Mouse (Mus musculus) neural tube, embryonic 10.5 days (tissue): ENCODE measurements at regions not wholly inside any gene's neighbourhood (a gene's known extent, or its start where the extent isn't known, plus 50 kb on each side); places are given as distances from the start of the nearest gene placed in this dataset.
A peak's percentile ranks its signal among the peaks of the same experiment; 100 is the strongest.
"Not testable (repeated sequence)": the region's sequence is repeated elsewhere in the genome, so short reads cannot be mapped to it uniquely, and the experiment has no call there.

ENCODE experiments used
- DNase-seq: peaks from one replicate; pipeline ENCODE4 v3.0.0-alpha.2; 2017; ENCODE audit warnings: low spot score; ENCODE audit errors: extremely low spot score

DNA sequence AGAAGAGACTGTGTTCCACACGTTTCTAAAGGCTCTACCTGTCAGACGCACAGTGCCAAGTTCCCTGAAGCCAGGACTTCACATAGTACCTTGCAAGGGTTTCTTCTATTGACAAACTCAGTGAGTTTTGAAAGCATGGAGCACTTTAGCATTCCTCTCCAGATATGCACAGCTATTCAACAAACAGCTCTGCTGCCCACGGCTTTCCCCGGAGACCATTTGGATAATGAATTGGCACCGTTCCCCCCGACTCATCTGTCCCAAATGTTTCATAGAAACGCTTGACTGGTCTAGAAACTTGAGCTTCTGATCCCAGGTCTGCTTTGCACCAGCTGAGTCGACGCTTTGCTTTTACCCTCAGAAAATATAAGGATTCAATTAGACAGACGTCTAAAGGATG is 162.2 kb upstream of the St6galnac5 start:
- DNase-seq = no peak

DNA sequence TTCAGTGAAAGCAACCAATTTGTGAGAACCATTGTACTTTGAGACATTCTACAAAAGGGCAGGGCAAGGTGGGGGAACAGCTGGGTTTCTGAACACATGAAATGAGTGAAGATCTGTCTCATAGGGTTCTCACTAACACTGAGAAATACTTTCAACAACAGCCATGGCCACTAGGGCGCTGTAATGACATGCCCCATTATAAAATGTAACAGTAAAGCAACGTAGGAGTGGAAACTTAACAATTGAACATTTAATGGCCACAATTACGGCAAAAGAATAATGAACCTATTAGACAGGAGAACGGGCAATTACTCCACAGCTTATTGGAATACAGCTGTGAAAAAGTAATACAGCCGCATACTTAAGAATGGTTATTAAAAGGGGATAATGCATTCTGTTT is 158.9 kb upstream of the St6galnac5 start:
- no peak for DNase-seq

DNA sequence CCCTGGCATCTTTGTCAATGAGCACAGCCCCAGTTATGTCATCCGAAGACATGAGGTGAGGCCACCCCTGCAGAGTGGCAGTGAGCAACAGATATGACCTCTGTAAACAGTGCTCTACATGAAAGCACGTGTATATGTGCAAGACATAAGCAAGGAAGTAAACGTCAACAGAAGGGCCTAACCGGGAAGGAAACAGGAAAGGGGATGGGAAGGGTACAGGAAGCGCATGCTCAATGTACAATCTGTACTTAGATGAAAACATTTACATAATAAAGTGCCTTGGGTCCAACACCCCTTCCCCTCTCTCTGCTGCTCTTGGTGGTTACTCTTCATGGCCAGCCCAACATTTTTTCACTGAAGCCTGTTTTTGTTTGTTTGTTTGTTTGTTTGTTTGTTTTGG is 143.3 kb upstream of the St6galnac5 start:
- no peak for DNase-seq

DNA sequence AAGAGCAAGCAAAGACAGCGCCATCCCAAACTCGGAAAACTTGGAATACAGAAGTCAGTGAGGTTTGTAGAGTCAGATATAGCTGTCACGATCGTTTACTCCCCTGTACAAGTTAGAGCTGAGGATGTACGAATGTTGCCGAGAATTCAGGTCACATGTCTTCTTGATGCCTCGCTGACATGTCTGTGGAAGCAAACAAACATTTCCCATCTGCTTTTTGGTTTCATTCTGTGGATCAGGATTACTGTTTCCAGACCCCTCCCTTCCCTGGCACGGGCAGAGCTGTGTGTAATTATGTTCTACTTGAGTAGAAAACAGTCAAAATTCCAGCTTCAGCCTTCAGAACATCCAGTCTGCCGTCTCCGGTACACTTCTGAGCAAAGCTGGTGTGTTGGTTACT is 139.9 kb upstream of the St6galnac5 start:
- no peak for DNase-seq

DNA sequence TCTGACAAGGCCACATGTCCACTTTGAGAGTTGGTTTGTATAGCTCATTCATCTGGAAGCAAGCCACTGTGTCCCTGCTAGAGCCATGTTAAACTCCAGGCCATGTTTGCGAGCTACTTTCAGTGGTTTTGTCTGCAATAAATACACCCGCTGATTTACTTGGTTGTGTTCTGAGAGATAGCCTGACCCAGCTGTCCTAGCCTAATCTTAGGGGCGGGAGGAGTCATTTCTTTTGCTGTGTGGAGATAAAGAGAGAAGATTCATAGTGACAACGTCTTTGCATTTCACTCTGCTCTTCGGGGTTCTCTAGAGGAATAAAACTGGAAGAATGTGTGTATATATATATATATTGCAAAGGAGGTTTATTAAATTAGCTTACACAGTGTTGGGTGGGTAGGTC is 137.1 kb upstream of the St6galnac5 start:
- no peak for DNase-seq

DNA sequence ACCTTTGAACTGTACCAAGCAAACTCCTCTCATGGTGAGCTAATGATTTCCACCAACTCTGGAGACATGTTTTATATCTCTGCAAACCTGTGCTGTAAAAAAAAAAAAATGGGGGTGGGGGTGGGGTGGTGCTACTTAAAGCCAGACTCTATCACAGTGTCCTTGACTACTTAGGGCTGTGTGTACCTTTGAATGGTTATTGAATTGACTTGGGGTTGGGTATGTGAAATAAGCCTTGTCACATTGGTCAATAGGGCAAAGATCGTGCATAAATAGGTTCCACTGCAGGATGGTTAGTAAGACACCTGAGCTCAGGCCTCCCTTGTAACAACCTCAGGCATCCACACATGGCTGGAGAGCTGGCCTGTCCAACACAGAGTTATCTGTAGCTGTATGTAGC is 136.6 kb upstream of the St6galnac5 start:
- no peak for DNase-seq

DNA sequence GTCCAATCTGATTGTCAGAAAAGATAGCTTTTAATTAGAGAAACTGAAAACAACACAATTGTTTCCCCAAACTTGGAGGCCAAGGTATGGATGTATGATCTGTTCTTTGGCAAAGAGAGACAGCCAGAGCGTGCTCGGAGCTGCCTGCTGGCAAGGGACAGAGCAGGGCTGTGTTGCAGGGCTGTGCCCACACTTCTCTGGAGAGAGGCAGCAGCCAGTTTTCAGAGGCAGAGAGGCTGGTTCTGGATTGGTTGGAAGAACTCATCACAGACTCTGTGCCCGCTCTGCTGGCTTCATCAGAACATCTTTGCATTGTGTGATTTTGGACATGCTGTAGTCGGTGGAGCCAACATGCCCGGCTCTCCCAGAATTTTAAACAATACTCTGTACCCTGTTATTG is 123.5 kb upstream of the St6galnac5 start:
- DNase-seq = no peak

DNA sequence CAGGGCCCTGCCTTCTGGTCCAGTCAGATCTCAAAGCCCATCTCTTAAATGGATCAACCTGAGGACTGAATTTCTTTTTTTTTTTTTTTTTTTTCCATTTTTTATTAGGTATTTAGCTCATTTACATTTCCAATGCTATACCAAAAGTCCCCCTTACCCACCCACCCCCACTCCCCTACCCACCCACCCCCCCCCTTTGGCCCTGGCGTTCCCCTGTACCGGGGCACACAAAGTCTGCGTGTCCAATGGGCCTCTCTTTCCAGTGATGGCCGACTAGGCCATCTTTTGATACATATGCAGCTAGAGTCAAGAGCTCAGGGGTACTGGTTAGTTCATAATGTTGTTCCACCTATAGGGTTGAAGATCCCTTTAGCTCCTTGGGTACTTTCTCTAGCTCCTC is 108.5 kb upstream of the St6galnac5 start:
- not testable (repeated sequence) for DNase-seq

DNA sequence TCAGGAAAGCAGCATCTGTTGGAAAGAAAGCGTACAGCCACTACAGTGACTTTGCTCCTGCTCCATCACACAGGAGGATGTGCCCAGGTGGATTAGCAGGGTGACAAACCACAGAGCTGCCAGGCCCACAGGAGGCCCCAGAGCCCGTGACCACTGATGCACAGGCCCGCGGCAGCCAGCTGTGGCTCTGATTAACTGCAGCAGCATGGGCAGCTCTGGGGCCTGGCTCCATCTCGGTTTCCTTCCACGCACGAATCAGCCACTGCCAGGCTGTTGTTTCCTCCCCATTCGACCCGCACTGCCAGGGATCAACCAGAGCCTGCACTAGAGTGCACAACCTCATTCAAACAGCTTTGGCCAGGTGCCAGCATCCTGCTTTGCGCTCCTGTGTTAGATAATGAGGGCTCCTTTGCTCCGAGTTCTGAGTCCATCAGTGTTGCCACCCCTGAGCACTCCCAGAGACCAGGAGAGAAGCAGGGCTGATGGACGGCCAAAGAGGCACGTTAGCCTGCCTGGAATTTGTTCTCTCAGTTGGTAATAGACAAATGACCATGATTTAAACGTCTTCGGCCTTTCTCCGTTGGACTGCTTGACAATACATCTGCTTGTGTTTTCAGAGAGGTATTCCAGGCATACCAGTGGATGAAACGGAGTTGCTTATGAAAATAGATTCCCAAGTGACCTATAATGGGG is 103.2 kb upstream of the St6galnac5 start:
- DNase-seq = peak; percentile 36

DNA sequence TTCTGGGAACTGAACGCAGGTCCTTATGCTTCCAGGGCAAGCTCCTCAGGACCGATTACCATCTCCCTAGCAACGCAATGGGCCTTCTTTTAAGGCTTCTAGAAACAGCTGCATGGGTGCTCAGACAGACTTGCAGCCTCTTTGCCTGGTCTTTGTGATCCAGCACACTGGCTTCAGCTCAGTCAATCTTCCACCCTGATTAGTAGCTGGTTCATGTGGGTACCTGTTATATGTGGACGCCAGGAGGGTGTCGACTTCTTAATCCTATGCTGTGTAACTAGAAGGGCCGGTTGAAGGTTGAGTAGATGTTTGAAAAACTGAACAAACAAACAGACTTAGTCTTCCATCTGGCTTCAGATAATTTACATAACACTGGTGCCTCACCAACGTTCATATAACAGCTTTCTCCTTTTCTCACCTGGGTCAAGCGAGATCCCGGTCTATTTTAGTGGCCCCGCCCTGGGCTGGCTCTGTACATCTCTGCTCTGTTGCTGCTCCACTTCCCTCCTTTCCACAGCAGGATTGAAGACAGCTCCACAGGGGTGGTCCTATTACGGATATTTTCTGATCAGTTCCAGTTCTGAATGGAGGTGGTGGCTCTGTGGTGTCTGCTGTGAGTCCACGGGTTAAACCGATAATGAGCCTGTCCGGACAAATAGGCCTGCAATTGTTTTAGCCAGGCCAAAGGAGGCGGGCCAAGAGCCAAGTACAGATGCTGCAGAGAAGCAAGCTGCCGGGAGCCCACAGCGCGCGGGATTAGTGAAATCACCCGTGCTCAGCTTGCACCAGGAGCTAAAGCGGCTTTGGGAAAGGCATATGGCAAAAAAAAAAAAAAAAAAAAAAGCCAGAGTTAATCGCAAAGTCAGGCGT is 102.4 kb upstream of the St6galnac5 start:
- peak; percentile 21 for DNase-seq

DNA sequence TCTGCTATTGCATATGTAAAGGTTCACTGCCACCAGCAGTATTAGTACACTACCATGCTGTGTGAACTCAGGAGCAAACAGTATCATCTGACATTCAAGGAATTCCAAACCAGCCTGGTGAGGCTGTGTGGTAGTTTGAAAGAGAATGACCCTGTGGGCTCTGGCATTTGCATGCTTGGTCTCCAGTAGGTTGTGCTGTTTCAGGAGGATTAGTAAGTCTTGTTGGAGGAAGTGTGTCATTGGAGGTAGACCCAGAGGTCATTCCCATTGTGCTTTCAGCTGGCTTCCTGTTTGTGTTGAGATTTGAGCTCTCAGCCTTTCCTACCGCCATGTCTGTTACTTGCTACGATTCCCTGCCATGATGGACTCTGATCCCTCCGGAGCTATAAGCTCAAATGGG is 98.3 kb upstream of the St6galnac5 start:
- DNase-seq = no peak

DNA sequence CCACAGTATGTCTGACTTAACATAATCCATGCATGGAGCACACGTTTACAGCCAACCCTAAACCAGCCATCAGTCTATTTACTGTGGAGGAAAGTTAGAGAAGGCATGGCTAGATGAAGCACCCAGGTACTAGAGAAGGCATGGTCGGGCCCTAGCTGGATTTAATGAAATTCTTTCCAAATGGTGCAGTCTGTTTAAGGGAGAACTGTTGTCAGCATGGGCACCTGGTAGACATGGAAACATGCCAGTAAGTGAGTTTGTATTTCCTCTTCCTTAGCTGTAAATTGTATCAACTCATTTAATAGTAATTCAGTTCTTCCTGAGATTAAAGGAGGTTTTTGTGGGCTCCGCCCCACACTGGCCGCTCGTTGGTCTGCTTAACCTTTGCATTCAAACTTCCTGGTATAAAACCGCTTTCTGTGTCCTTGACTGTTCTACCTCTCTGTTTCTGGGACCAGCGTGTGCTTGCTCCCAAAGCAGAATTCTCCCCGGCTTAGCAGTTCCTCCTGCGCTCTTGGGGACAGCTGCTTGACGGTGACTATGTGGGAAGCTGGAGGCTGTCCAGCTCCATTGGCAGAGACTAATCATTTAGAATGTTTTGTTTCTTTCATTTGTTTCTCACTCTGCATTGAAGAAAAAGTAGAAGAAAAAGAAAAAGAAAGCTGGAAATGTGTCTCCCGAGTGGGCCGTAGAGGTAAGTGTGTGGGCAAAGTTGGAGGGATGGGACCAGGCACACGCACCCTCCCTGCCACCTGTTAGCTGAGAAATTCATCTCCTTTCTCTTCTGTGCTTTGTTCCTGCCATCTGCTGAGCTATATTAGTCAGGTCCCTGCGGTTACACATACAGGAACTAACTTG is 96.0 kb upstream of the St6galnac5 start:
- no peak for DNase-seq

DNA sequence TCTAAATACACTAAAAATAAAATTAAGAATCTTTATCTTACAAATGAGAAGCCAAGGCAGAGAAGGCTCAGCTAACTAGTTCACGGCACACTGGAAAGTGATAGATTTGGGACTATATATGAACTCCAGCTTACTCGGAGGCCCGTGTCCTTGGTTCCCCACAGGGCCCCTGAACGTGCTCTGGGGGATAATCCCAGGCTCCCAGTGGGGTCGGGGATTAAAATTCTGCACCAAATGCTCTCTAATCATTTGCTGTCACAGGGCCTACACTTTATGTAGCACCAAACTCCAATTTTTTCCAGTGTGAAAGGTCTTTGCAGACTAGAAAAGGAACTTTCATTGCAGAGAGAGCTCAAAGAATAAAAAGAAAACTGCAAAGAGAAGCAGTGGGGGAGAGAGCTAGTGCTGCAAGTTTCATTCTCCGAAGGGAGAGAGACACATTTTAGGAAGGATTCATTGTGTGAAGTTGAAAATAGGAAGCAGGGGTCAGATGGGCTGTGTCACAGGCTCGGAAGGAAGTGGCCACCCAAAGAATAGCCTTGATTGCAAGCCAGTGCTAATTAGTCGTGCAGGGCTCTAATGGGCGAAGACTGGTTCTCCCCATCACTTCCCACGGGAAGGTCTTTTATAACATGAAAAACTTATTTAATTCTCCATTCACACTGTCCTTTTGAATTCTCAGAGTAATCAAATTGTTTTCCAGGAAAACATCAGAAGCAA is 90.3 kb upstream of the St6galnac5 start:
- no peak for DNase-seq

DNA sequence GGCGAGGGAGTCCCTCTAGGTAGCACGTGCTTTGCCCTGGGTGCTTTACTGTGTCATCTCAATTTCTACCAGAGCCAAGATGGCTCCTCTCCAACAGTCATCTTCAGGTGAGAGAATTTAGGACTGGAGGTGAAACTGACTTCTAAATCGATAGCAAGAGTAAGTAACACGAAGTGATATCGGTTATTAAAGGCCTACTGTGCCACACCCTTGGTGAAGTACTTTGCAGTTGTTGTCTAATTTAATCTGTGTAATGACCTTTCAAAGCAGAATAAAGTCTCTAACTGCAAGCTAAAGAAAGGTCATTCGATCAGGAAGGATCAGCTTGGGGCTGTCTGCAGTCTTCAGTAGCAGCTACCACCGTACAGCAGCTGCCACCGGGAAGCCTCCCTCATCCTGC is 89.5 kb upstream of the St6galnac5 start:
- DNase-seq = no peak

DNA sequence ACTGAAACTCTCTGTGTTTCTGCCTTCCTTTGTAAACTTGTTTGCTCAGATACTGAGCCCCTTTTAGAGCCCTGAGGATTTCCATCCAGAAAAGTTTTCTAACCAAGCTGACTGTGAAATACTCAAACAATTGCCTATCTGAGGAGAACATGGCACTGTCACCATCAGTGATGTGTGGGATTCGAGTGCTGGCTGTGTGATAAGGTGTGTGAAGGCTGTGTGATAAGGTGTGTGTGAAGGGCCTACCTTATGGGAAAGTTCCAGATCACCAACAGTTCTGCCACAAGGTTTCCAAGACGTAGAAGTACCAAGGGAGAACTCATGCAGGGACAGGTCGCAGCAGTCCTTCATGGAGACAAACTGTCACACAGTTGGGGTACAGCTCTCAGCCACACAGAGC is 89.1 kb upstream of the St6galnac5 start:
- no peak for DNase-seq

DNA sequence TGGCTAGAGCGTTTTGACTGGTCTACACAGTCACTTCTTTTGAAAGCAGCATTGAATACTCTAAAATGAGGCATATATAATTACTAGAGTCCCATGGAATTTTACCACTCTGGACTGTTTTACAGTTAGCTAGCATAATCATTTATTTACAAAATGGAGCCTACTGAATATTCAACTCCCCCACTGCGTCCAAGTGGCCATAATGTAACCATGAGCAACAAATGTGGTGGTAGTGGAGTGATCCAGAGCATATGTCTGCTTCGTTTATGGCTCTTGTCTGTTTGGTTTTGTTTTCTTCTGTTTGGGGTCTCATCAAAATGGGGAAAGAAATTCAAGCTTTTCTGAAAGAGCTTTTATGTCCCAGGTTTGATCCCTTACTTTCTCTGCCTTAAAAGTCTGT is 83.8 kb upstream of the St6galnac5 start:
- no peak for DNase-seq

DNA sequence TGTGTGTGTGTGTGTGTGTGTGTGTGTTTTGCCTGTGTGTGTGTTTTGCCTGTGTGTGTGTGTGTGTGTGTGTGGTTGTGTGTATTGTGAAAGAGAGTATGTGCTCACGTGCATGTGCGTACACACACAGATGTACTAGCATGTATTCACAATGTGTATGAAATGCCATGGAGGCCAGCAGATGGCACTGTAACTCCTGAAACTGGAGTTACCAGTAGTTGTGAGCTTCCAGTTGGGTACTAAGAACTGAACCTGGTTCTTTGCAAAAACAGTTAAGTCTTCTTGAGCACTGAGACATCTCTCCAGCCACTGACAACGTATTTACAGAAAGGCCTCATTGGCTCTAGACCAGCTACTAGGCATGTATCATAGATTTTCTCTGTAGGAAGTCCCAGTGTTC is 71.1 kb upstream of the St6galnac5 start:
- no peak for DNase-seq

DNA sequence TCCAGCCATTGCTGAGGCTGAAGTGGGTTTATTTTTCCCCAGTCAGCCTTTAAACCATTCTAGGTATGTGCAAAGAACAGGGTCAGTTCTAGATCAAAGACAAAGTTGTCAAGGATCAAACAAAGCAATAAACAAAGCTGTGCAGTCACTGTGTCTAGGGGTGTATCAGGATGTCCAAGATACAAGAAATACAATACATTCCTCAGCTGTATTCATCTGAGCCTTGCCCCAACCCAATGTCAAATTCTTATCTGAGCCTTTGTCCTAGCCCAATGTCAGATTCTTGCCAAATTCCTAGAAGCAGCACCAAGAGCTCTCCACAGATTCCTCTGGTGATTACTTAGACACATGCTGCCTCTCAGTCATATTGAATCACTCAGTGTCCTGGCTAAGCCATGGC is 69.5 kb upstream of the St6galnac5 start:
- no peak for DNase-seq

DNA sequence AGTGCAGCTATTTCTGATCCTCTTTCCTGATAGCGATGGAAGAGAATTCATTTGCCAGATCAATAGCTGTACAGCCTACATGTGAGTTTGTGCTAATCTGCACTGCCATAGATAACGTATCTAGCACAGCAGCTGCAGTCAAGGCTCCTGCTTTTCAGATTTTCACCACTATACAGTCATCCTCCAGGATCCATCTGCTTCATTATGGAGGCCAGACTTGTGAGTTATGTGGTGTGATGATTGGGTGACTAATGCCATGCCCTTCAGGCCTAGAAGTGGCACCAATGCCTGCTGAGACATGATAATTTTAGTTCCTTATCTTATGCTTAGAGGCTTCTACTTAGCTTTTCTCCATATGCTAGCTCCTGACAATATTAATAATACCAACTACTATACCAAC is 63.3 kb upstream of the St6galnac5 start:
- DNase-seq = no peak

DNA sequence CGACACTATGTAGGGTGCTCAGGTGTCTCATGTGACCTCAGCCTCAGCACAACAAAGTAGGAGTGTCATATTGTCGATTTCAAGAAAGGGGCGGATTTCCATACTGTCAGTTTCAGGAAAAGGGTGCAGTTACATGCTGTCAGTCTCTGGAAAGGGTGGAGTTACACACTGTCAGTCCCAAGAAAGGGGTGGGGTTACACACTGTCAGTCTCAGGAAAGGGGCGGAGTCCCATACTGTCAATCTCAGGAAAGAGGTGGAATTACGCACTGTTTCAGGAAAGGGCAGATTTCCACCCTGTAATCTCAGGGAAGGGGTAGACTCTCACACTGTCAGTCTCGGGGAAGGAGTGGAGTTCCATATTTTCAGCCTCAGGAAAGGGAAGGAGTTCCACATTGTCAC is 51.9 kb upstream of the St6galnac5 start:
- DNase-seq = no peak
